Mouse (Mus musculus): Measurements from ENCODE around the gene Galk2.

The Galk2 gene

DNA sequence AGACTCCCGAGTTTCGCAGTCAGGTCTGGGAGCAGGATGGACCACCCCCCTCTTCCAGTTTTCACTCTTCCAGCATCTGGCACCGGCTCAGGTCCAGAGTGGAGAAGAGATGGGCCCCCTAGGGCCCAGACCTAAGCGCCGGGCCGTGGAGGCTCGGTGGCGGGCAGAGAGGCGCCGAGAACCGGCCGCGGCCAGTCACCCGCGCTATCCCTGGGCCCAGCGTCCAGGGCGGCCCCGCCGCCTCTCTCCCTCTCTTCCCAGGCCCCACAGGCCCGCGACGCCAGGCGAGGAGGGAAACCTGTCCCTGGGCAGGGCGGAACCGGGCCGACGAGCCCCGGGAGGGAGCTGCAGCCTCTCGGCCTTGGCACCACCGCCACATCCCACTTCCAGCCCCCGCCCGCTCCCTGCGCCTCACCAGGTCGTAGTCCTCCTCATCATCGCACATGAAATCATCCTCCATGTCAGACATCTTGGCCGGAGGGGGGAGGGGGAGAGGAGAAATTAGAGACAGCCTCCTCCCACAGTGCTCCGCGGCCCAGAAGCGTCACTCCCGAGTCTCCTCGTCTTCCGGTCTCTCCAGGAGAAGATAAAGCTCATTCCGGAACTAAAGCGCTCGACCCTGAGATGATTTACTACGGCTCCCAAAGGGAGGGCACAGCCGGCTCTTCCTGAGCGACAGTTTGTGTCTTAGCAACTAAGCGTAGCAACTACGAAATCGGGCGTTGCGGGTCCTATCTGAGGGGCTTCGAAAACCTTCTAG, at the start of gene Galk2, which contains the start of gene Cops2:
Gene Galk2, plus strand, starts transcription at position 589 of the 760 bp plus-strand sequence.
Gene Cops2, minus strand, starts transcription at position 619 of the 760 bp plus-strand sequence.
- DNase-seq, result peak; percentile 94 to 95

DNA sequence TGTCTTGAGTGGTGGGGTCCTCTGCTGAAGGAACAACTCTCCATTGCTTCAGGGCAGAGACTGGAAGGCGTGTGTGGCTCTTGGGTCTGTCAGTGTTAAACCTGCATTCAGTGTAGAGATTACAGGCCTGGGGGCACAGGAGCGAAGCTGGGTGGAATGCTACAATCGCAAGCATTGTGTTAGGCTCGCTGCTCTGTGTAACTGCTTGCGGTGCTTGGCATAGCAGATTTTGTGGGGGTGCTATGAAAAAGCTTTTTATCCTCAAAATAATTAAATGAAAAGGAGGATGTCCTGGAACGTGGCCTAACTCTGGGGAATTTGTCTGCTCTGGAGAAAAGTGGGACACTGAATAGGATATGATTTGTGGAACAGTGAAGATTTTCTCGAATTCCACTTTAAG, 49.4 kb upstream of the Galk2 start:
- DNase-seq, result no peak

DNA sequence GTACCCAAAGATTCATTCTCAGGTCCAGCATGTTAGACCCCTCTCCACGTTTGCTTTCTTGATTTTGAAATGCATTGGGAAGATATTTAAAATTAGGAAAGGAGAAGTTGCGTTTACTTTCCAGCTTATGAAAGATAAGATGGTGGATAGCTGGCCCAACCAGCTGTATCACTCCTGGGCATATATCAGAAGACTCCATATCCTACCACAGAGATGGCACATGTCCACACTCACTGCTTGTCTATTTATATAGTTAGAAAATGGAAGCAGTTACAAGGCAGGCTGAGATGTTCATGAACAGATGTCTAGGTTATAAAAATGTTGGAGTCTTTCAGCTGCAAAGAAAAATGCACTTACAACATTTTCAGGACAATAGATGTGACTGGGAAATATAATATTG, 47.6 kb upstream of the Galk2 start:
- no peak for DNase-seq

DNA sequence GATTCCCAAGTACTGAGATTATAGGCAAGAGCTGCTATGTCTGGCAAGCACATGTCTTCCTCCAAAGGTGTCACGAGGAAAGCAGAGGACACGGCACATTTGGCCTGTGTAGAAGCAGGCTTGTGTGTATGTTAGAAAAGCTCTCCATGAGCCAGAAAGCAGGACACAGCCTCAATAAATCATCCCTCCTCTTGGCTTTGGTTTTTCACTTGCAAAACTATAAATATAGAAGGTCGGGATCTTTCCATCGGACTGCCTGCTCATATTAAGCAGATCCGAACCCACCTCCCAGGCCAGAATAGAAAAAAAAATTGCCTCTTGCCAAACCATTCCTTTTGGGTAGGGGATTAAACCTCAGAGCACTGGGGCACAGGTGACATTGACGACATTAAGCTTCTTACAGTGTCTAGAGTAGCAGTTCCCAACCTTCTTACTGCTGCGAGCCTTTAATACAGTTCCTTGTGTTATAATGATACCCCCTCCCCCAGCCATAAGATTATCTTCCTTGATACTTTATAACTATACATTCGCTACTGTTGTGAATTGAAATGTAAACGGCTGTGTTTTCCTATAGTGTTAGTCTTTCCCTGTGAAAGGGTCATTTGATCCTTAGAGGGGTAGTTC, 44.8 kb upstream of the Galk2 start:
- DNase-seq, result no peak

DNA sequence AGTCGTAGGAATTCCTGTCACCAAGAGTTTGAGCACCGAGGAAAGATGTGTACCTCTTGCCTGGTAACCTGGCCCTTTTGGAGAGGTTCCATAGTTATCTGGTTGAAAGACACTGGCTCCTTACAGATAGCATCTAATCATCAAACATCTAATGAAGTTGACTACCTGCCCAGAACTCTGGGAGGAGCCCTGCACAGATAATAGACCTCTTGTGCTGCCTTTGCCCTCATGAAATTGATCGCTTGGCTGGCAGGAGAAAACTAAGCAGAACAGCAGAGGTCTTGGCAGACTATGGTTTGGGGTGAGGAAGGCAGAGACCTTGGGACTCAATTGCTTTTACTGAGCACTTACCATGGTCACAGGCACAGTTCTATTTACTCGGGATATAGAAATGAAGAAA, 38.5 kb upstream of the Galk2 start:
- DNase-seq, result no peak

DNA sequence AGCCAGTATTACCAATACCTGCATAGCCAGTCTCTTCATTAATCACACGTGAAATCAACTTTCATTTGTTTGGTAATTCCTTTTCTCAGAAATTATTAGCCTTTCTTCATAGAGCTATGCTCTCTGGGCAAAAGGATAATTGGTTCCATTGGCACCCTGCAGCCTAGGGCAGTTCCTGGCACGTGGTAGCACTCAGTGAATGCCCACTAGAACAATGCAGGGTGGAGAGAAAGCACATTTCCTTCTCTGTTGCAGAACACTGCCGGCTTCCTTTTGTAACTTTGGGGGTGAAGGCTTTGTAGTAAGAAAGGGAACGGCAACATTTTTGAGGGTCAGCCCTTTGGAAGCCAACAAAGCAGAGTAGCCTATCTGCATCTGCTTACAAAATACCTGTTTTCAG, 32.7 kb upstream of the Galk2 start:
- DNase-seq, result peak in 1 of 2 experiments; percentile 13

DNA sequence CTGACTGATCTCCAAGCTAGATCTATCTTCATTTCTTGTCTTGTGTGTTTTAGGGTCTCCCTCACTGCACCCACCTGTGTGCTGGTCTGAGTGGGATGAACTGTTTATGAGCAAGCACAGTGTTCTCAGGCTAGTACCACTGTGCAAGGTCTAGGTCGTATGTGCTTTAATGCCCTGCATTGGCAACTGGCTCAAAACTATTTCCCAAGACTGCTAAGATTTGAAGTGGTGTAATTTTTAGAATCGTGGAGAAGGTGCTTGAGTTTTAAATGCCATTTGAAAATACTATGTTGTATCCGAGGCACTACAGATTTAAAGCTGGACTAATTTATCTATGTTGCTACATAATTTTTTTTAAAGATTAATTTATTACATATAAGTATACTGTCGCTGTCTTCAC, 31.0 kb upstream of the Galk2 start:
- no peak for DNase-seq

DNA sequence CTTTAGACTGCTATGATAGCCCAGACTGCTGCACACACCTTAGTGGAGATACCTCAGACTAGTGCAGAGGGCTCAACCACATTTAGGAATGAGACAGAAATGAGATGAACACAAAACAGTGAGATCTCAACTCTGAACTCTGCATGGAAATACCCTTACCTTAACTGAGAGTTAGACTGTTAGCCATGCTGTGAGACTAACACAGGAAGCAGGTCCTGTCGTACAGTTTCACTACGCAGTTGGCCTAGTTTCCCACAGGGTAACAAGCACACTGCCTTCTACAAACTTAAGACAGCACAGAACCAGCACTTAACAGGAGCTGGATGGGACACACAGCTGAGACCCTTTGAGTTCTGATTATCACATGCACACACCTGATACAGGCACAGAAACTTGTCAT, 29.0 kb upstream of the Galk2 start:
- DNase-seq, result no peak

DNA sequence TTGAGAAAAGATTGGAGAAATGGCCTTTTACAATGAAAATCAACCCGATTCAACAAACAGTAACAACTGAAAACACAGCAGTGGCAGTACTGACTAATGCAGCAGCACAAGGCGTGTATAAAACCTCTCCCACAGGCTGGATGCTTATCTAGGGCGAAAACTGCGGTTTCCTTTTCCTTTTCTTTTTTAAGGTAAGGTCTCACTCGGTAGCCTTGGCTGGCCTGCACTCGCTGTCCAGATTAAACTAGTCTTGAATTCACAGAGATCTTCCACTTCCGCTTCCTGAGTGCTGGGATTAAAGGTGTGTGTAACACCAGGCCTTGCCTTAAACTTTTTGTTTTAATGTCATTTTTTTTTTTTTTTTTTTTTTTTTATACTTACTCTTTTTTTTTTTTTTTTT, 20.8 kb upstream of the Galk2 start:
- DNase-seq, result no peak

DNA sequence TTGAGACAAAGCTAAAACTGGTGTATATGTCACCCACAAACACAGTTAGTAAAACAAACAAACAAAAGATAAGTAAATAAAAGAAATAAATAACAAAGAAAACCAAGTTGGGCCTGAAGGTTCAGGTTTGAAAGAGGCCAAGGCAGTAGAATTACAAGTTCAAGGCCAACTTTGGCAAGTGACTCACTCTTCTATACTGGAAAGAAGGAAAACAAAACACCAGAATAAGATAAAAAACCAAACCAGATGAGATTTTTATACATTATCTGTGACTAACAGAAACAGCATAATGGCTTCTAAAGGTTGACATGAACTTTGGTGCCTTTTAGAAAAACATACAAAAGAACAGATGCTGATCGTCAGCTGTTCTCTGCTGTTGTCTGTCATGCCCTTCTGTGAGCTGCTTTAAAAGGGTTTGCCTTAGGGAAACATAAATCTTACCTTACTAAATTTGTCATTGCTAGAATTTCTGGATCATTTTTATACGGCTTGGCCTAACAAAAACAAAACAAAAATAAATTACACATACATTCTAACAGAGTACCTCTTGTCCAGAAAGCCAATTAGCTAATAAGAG, 20.1 kb upstream of the Galk2 start:
- no peak for DNase-seq

DNA sequence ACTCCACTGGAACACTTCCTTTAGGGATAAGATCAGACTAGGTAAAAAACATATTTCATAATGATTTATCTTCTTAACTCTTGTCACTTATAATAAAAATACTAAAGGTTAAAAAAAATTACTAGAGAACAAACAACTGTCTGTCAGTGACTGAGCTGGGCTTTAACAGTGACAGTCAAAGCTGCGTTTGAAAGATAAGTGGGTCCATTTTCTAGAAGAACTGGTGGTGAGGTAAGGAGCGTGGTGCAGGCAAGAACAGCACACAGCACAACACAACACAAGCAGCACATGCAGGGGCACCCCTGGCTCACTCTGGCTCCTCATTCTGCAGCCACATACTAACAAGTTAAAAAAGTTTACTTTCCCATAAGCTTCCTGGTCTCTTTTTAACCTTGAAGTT, 7.7 kb upstream of the Galk2 start:
- DNase-seq, result no peak

DNA sequence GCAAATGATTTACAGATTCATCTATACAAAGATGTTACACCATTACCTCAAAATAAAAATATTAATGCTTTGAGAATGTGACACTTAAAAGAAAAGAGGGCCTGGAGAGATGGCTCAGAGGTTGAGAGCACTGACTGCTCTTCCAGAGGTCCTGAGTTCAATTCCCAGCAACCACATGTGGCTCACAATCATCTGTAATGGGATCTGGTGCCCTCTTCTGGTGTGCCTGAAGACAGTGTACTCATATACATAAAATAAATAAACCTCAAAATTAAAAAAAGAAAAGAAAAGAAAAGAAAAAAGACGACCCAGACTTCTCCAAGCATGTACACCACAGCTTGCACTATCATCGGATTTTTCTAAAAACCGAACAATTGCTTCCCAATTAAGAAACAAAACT, 1.2 kb upstream of the Galk2 start:
- DNase-seq, result no peak

DNA sequence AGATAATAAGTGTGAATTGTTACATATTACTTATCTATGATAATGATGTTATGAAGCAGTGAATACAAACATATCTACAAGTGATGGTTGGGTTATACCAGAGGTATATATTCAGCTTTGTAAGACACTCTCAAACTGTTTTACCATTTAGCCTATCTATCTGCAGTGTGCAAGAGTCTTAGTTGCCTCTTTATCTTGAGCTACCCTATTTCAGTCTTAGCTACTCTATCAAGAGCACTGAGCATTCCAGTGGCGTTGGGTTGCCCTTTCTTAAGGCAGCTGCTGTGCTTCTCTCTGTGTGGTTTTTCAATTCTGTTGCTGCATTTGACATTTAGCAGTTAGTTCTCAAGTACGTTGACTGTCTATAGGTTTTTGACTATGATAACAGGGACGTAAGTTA, 4.9 kb downstream of the Galk2 start:
- DNase-seq, result no peak

DNA sequence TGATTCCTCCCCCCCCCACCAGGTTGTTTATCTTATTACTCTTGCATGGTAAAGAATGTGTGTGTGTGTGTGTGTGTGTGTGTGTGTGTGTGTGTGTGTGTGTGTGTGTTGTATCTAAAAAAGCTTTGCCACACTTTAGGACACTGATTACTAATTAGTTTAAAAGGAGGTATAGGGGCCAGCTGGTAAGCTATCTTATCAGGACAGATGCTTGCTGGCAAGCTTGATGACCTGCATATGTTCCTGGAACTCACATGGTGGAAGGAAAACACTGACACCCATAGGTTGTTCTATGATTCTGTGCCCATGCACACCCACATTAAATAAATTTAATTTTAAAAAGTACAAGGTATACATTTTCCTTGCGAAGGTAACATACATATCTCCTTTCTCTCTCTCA, 5.6 kb downstream of the Galk2 start:
- no peak for DNase-seq

DNA sequence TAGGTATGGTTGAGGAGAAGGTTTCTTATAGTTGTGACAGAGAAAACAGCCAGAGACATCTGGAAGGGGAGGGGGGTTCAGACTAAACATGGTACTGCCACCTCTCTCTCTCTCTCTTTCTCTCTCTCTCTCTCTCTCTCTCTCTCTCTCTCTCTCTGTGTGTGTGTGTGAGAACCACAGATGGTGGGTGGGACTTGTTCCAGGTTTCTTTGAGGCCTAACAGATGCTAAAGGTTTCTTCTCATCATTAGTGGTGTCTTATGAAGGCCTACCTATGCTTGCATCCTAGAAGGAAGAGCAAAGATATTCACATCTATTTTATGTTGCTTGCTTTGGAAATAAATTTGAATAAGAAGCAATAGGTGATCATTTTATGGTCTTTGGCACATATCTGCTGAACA, 6.7 kb downstream of the Galk2 start:
- DNase-seq, result no peak

DNA sequence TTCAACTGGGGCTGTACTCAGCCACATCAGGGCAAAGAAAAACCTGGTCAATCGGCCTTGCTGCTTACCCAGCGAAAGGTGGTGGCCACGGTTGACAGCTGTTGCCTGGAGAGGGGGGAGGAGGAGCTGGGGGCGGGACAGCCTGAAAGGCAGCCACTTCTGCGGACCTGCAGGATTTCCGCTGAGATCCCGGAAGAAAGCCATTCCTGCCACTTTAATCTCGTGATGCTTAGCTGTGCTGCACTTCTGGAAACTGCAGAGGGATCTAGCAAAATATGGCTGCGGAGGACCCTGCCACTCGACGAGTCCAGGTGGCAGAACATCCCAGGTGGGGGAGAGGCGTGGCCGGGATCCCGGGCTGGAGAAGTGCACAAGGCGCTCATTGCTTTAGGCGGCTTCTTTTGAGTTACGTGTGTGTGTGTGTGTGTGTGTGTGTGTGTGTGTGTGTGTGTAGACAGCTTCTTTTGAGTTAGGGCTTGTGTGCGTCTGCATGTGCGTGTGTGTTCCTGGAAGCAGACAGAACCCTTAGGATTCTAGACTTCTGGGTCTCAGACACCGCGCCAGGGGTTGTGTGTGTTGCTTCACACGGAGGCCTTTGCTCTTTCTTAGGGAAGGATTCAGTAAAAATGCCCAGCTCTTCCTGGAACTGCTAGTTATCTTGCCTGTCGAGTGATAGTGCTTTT, 7.3 kb downstream of the Galk2 start:
- peak; percentile 80 to 82 for DNase-seq

DNA sequence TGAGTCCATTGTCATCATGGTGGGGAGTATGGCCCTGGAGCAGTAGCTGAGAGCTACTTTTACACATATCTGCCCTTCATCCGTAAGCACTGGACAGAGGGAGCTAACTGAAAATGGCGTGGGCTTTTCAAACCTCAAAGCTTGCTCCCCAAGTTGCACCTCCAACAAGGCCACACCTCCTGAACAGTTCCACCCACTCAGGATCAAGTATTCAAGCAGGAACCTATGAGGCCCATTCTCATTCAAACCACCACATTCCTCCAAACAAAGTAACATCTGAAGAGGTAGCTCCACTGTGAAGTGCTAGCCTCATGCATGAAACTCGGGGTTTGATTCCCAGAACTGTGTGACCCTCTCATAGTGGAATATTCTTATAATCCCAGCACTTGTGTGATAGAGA, 9.4 kb downstream of the Galk2 start:
- no peak for DNase-seq

DNA sequence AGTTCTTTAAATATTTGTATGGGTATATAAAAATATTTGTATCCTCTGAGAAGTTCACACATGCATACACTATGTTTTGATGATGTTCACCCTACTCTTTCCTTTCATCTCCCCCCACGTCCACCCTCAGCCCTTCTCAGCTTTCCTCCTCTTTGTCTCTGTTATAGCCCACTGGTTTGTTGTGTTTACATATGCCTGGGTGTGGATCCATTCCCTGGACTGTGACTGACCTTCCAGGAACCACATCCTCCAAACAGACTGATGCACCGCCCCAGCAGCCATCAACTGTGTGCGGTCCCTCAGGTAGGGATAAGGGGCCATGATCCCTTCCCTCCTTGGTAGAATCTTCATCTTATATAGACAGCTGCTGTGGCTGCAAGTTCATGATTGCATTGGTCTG, 11.2 kb downstream of the Galk2 start:
- DNase-seq, result no peak

DNA sequence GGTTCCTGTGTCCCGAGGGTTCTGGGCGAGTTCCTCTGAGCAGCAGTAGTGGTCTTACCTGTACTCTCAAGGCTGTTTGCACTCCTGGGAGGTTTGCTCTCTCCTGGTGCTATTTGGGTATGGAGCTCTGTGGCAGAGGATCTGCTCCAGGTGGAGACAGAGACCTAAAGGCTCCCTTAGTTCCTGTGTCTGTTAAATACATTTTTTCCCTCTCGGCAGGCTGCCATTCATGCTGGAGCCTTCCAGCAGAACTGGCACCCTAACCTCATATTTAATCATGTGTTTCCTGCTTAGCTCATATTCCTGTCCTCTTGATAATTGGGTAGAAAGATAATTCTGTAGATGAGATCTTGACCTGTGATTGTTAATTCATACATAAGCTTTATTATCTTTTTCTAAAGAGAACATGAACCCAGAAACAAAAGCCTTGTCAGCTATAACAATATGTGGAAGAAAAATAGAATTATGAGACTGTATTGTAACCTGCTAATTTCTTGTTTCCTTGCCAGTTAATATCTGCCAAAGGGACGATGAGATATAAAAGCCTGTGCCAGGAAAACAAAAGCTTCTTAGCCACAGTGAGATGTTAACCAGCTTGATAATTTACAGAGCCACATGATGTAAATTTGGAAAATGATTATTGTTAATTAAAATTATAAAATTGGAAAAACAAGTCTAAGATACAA, 27.1 kb downstream of the Galk2 start:
- no peak for DNase-seq

DNA sequence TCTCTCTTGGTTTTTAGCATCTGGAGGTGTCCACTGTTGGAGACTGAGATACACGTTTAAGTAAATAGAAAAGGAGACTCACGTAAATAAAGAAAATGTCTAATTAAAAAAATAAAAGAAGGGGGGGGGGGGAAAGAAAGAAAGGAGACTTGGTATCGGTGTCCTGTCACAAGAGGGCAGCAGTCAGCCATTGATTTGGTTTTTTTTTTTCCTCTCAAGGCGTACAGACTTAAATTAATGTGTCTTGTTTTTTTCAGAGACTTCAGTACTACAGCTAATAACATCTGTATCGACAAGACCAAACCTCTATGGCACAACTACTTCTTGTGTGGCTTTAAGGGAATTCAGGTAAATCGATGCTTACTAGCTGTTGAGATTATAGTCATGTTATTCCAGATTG, 34.2 kb downstream of the Galk2 start:
- DNase-seq, result peak in 1 of 2 experiments; percentile 52

DNA sequence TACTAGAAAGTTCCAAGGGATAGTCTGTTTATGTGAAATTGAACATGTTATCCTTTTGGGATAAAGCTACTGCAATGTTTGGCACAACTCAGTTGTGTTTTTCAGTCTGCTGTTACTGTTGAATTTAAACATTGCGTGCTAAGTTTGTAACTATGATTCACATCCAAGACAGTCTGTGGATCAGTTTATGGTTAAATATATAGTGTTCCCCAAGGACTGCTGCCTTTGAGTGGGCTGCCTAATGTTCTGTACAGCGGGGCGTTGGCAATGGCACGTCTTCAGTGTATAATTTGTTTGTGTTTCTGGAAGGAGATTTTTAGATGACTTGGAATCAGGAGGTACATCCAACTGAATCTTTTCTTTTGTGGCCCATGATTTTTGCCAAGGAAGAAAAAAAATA, 36.2 kb downstream of the Galk2 start:
- DNase-seq, result no peak

DNA sequence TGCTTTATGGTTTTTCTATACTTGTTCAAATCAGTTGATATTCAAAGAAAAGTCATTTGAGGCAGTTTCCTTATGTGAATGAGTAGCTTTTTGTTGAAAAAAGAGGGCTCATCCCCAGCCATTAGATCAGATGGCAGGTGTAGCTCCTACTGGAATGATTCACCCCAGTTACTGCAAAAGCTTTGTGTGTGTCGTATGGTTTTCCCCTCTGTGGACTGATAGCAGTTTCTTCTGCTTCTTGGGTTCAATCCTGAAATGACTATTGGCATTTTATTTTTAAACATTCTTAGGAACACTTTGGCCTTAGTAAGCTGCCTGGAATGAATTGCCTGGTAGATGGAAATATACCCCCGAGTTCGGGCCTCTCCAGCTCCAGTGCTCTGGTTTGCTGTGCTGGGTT, 37.4 kb downstream of the Galk2 start:
- no peak for DNase-seq

DNA sequence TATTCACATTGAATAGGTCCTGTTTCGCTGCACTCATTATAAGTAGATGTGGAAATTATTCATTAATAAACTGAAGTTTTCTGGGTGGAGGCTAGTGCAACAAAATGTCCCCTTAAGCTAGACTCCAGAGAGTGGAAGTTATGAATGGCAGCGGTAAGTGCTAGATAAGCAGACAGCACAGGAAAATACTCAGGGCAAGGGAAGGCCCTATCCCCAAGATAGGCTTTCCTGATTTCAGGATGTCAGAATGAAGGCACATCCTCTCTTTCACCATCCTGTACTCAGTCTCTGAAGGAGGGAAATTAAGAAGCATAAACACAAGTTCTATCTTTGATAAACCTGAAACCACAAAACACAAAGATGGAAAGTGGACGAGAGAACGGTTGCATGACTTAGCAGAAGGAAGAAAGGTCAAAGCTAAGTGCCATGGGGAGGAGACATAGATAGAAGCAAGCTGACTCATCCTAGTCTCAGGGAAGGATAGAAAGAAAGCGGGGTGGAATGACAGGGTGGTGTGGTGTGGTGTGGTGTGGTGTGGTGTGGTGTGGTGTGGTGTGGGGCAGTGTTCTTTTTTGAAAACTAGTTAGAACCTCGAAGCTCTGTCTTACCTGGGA, 42.0 kb downstream of the Galk2 start:
- no peak for DNase-seq

Data from lung, postnatal 4 days (tissue).